Mouse (Mus musculus): ENCODE measurements around the gene Rab11fip4.
"Not testable (repeated sequence)": the region's sequence is repeated elsewhere in the genome, so short reads cannot be mapped to it uniquely, and the experiment has no call there.

Rab11fip4 gene

DNA sequence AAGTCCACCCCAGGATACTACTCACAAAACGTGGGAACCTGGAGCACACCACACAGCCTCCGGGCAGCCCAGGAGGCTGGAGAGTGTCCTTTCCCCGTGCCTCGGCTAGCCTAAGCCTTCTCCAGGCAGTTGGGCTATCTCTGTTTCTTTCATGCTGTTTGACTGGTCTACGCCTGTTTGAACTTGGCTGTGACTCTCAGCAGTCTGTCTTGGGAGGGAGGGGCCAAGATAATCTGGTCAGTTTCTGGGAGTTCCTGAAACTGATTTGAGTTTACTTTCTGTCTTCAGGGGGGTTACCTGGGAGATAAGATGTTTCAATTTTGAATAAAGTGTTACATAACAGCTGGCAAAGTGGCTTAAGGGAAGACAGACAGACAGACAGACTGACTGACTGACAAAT lies 88.9 kb downstream of the Rab11fip4 start:
- no peak for DNase-seq (ENCODE audit: low spot score)

DNA sequence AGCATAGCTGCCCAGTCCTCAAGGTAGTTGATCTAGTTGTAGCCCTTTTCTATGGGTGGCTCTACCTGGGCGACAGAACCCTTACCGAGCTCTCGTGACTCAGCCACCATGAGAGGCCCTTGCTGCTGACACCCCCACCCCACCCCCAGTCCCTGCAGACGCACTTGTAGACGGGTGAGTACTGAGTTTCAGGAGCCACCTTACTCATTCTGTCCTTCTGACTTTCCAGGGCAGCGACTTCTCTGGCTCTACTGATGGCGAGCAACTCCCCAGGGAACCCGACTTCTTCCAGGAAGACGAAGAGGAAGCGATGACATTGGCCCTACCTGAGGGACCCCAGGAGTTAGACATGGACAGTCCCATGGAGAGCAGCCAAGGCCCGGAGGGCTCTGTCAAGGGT lies 89.5 kb downstream of the Rab11fip4 start:
- no peak for DNase-seq (ENCODE audit: low spot score)

DNA sequence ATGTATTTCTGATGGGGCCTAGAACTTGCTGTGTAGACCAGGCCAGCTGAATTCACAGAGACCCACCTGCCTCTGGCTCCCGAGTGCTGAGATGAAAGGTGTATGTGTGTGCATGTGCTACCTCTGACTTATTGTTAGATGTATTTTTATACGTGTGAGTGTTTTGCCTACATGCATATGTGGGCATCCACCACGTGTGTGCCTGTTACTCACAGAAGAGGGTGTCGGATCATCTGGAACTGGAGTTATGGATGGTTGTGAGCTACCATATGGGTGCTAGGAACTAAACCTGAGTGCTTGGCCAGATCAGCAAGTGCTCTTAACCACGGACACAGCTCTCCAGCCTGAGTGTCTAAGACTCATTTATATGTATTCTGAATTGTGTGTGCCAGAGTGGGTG lies 90.2 kb downstream of the Rab11fip4 start:
- DNase-seq (ENCODE audit: low spot score): no peak

DNA sequence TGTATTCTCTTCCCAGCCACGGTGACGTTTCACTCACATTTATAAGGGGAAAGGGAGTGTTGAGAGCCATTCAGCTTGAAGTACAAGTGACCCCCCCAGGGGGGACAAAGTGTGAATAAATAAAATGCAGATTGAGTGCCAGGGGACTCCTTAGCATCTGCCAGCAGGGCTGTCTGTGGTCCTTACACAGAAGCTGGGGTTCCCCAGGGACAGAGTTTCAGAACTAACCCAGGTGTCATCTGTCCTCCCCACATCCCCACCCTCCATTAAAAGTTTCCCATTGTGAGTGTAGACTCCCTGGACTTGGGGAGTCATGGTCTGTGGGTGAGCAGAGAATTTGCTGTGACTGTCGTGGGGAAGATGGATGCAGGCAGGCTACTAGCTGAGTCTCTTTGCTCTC lies 90.8 kb downstream of the Rab11fip4 start:
- no peak for DNase-seq (ENCODE audit: low spot score)

DNA sequence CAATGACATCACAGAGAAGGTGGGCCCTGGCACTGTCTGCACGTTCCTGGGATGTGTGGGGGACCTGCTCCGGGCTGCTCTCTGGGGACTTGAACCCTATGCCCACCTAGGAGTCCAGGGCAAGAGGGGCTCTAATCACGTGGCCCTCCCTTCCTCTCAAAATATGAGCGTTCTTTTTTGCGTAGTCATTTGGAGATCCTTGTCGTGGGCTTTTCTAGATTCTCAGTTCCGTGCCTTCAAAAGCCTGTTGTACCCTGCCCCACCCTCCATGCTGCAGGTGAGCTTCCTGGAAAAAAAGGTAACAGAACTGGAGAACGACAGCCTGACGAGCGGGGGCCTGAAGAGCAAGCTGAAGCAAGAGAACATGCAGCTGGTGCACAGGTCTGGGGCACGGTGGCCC lies 94.1 kb downstream of the Rab11fip4 start:
- no peak for DNase-seq (ENCODE audit: low spot score)

DNA sequence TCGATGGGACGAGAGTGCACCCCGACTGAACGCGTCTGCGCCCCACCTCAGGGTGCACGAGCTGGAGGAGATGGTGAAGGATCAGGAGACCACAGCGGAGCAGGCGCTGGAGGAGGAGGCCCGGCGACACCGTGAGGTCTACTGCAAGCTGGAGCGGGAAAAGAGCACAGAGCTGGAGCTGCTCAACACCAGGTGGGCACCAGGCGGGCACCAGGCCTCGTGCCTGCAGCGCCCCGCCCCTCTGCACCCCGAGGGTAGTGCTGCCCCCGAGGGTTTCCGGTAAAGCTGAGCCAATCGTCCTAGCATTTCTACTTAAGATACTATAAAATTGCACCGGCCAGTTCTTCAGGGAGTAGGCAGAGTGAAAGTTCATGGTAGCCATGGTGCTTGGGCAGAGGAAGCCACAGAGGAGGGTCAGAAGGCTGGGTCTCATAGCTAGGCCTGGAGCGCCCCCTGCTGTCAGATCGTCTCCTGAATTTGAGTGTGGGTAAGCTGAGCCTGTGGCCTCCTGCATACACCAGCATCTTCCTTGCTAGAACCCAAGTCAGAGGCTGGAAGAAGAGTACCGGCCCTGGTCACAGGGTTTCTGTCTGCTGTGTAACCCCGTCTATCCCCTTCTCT lies 95.6 kb downstream of the Rab11fip4 start:
- peak; percentile 64 for DNase-seq (ENCODE audit: low spot score)

DNA sequence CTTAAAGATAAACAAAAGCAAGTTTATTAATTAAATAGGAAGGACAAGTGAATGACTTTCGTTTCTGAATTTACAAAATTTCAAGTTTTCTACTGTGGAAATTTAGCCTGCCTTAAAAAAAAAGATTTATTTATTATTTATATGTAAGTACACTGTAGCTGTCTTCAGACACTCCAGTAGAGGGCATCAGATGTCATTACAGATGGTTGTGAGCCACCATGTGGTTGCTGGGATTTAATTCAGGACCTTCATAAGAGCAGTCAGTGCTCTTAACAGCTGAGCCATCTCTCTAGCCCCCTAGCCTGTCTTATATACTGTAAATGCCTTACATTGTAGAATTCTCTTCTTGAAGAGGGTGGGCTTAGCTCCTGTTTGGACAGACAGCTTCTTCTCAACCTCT lies 98.9 kb downstream of the Rab11fip4 start:
- DNase-seq (ENCODE audit: low spot score): no peak

DNA sequence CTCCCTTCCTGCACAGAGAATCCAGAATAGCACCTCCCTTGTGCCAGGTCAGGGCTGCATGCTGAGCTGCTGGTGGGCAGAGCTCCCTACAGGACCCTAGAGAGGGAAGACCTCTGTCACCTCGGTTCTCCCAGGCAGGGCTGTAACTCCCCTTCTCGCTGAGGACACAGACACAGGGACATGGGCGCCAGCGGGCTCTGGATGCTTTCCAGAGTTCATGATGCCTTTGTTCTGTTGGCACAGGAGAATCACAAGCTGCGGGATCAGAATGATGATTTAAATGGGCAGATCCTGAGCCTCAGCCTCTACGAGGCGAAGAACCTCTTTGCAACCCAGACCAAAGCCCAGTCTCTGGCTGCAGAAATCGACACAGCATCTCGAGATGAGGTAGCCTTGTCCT lies 100.5 kb downstream of the Rab11fip4 start:
- no peak for DNase-seq (ENCODE audit: low spot score)

DNA sequence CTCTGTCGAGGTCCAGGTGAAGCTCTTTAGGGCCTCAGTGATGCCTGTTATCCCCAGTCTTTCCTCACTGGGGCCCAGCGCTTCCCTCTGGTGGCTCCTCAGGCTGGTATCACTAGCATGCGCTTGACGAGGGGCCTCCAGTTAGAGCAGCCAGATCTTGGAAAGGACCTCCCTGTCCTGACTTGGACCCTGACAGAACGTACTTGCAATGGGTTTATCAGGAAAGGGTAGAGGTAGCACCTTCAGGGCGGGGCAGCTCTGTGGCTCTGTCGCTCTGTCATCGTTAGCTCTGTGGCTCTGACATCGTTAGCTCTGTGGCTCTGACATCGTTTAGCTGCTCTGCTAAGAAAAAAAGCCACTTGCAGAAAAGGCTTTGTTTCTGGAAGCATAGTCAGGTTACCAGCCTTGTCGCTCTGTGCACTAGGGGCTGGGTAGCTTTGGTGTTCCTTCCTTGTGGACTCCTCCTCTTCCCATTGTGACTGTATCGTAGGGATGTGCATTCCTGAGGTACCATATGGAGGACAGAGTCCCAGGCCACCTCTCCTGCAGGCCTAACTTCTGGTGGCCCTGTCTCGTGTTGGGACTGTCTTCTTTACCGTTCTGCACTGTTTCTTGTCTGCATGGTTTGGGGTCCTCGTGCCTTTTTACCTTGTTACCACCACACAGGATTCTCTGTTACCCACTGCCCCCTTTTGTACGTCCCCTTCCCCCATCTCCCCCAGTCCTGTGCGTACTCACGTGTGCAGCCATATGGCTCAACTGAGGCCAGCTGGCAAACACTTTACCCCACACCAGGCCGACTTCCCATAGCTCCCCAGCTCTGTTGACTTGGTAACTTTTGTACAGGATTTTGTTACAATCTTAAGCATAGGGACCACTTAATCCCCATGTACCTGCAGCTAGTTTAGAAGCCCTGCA lies 105.6 kb downstream of the Rab11fip4 start:
- no peak for DNase-seq (ENCODE audit: low spot score)

DNA sequence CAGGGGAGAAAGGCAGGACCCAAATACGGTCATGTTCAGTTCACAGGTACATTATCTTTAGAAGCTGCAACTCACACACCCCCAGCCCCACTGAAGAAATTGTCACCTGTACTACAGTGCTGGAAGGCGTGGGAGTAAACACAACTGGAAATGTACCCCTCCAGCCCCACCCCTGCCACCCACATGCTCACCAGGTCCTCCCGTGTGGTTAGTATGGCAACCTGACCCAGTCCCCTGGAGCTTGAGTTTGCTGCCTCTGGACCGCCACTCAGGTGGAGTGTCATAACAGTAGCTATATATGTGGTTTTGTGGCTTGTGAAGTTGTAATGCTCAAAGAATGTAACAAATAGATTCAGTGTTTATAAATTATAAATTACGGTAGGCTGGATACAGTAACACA lies 107.1 kb downstream of the Rab11fip4 start:
- DNase-seq (ENCODE audit: low spot score): no peak

DNA sequence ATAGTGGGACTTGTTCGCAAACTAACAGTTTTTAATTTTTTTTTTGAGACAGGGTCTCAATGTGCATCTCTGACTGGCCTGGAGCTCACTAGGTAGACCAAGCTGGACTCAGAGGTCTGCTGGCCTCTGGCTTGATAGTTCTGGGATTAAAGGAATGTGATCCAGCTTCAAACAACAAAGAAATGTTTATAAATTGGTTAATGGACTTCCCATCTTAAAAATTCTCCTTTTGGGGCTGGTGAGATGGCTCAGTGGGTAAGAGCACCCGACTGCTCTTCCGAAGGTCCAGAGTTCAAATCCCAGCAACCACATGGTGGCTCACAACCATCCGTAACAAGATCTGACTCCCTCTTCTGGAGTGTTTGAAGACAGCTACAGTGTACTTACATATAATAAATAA lies 107.5 kb downstream of the Rab11fip4 start:
- not testable (repeated sequence) for DNase-seq (ENCODE audit: low spot score)

DNA sequence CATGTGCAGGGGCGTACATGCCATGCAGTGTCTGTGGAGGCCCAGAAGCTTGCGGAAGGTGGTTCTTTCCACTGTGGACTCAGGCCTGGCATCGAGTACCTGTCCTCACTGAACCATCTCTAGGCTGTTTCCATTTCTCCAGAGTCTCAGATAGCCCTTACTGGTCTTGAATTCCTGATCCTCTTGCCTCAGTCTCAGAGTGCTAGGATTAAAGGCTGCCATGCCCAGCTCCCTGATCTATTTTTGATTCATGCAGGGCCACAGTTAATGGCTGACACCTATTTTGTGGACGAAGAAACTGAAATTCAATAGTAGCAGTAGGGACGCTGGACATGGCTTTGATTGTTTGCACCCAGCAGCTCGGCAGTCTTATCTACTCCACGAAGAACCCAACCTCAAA lies 110.5 kb downstream of the Rab11fip4 start:
- DNase-seq (ENCODE audit: low spot score): no peak

DNA sequence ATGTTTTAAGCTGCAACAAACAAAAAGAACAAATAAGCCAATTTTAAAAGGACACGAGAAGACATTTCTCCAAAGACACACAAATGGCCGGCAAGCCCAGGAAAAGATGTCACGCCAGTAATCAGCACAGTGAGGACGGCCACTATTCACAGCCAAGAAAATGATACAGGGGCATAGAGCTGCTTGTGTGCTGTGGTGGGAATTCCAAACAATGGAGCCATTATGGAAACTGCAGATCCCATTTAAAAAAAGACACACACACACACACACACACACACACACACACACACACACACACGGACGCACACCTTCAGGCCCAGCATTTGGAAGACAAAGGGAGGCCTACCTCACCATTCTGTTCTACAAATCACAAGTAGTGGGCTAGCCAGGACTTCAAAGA lies 111.1 kb downstream of the Rab11fip4 start:
- no peak for DNase-seq (ENCODE audit: low spot score)

DNA sequence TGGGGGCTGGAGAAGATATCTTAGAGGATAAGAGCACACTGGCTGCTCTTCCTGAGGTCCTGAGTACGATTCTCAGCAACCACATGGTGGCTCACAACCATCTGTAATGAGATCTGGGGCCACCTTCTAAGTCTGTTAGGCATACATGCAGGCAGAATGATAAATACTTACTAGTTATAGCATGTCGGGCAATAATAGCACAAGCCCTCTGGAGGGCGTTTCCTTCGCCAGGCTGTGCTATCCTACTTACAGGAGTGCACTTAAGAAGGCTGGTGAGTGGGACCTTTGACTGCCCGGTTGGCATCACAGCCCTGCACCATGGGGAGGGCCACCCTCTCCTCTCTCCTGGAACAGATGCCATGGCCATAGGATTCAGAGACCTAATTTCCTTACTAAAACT lies 112.4 kb downstream of the Rab11fip4 start:
- no peak for DNase-seq (ENCODE audit: low spot score)

DNA sequence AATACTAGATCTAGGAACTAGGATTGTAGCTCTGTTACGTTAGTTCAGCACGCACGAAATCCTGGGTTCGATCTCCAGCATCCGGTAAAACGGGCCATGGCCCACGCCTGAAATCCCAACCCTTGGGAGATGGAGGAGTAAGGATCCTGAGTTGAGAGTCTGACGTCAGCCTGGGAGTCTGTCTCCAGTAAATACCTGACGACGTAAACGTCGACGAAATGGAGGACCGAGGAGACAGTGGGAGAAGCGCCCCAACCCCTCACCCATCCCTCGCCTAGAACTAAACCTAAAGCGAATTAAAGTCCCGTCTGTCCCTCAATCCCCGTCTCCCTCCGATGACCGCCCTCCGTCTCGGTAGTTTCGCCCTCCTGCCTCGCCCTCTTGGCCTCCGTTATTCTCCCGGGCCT lies 112.9 kb downstream of the Rab11fip4 start:
- DNase-seq (ENCODE audit: low spot score): peak; percentile 62

DNA sequence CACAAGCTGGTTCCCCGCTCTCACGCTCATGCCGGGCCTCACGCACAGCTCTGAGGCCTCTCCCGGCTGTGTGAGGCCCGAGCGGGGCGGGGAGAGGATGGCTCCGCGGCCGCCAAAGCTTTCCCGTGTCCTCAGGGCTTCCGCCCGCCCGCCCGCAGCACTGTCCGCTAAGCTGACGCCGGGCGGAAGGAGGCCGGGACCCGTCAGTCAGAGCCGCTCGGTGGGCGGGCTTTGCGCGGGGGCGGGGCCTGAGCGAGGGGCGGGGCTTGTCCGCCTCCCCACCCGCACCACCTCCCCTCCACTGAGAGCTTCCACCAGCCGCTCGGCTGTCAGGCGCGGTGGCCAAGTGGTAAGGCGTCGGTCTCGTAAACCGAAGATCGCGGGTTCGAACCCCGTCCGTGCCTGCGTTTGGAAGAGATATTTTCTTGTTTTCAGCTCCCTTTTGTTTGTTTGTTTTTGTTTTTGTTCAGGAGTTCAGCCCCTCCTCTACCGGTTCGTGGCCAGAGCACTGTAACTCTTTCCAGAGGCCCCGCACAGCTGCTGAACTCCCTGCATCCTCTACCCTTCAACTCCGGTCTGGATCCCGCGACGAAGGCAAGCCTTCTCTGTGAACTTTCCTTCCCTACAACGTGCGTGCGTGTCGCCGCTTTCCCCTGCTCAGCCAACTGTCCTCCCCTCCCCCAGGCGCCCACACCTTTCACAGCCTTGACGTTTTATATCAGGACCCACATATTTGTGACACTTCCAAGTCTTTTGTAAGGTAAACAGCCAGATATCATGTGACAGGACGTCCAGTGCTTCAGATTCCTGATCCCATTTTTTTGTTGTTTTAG lies 113.5 kb downstream of the Rab11fip4 start:
- peak; percentile 95 for DNase-seq (ENCODE audit: low spot score)

DNA sequence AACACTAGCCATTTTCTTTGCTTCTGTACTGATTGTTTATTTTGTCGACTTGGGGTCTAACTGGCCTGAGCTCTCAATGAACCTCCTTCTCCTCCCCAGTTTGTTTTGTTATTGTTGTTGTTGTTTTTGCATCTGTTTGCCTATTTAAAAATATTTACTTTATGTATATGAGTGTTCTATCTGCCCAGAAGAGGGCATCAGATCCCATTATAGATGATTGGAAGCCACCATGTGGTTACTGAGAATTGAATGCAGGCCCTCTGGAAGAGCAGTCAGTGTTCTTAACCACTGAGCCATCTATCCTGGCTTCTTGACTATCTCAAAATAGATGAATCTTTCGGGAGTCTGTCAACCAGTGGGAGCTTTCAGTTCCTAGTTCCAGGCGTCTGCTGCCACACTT lies 116.1 kb downstream of the Rab11fip4 start:
- no peak for DNase-seq (ENCODE audit: low spot score)

DNA sequence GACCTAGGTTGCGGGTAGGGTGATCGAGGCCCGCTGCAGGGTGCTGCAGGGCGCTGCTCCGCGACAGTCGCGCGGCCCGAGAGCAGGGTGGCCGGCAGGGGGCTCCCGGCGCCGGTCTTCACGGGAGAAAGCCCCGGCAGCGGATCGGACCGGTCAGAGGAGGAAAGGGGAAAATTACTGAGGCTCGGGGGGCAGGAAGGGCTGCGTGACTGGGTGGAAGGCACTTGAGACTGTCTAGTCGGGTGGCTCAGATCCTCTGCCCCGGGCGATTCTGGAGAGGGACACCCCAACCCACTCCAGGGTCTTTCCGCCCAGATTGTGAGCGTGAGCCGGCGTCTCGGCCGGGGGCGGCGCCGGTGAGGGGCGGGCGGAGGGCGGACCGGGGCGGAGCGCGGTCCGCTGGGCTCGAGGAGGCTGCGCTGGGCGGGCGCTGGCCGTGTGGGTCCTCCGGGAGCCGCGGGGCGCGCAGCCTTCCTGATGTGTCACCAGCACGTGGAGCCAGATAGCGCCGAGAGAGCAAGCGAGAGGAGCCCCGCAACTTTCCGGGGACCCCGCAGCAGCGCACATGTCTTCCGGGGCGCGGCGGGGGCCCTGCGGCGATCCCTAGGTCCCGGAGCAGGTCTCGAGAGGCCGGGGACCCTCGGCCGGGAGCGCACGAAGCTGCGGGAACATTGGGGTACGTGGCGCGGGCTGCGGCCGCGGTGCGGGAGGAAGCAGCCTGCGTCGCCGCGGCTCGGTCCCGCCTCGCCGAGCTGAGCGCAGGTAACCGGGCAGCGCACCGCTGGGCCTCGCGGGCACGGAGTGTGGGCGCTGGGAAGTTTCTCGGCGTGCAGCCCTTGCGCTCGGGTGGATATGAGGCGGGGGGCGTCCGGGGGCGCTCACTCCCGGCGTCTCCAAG lies 120.1 kb downstream of the Rab11fip4 start:
- DNase-seq (ENCODE audit: low spot score): peak; percentile 67

DNA sequence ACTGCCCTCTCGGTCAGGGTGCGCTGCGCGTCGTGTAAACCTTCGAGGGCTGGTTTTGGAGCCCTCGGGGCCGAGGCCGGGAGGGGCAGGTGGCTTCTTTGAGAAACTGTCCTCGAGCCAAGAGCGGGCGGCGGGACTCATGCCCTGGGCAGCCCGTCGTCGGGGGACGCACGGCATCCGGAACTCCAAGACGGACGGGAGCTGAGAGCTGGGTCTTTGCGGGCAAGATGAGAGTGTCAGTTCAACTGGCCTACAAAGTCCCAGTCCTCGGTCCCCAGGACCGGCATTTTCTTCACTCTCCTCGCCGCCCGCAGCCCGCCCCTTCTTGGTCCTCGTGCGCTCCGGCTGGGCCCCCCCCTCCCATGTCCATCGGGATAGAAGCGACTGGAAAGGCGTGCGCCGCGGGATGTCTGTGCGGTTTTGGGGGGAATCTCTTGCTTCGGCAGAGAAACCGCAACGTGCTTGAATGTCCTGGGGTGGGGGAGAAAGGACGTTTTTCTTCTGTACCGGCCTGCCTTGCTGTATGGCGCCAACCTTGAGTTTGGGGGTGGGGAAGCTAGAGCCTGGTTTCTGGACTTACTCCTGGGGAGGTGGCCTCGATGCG lies 120.9 kb downstream of the Rab11fip4 start:
- DNase-seq (ENCODE audit: low spot score): no peak

DNA sequence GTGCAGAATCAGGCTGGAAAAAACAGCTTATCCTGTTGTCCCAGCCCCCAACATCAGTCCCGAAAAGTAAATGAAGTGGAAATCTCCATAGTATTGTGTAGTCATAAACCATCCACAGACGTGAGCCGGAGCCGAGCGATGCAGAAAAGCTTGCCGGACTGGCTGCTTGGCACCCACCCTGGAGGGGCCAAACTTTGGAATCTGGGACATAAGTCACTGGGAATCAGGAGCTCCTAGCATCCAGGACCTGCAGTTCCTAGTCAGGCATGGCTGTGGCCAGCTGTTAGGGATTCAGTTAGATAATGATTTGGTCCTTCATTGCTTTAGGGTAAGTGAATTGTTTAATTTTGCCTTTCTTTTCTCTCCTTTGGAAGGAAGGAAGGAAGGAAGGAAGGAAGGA lies 122.2 kb downstream of the Rab11fip4 start:
- no peak for DNase-seq (ENCODE audit: low spot score)

DNA sequence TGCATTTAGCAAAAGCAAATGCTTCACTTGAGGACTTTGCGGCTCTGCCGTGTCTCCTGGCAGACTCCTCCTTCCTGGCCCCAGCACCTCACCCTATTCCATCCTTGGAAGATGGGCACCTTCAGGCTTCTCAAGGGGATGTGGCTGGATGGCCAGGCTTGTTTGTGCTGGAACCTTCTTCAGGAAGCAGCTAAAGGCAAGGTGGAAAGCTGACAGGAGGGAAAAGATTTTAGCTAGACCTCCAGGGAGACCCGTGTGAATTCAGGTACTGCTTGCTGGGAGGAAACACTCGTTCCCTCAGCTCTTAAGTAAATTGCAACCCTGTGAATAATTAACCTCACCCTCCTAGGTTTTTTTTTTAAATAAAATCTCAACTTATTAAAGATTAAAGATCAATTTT lies 122.7 kb downstream of the Rab11fip4 start:
- DNase-seq (ENCODE audit: low spot score): no peak

Measured in testis, postnatal 14 days (tissue).